9 mouse cellular contexts compared by ENCODE assay signal in genomic region chr16:87661636-87662035, GRCm38 (mm10). TPM values are rescaled to one million over a fixed set of nuclear protein-coding genes. Genes with fewer than 3 reads are reported as not detected.
DNase-seq lines count a peak whose midpoint lies in the region; ATAC-seq and TF ChIP-seq lines count a peak whose summit lies in the region.
"Had no signal": no experiment of that assay in that cellular context is flagged by ENCODE, and none has a peak within 500 bp of the region (broad histone marks: within the 10 kb centered on the region; RNA-seq: fewer than 3 reads in every experiment).

No protein-coding gene starts in this region.

- TF ChIP-seq EP300 in CH12.LX (IDR thresholded peaks at IDR 0.05; ENCODE audit: low read length) = no peak

- H3K79me2 ChIP-seq in CH12.LX (replicated peaks; ENCODE audit: control insufficient read depth, extremely low read depth, insufficient read depth, poor library complexity, severe bottlenecking) = no peaks in the 10 kb centered on the region

- in situ Hi-C loops in CH12.LX (cut with MboI; ENCODE audit: low pct_ligation_motif_present, low pct_unique_long_range_greater_than_20kb, low sequenced_read_pairs) = no loop called here

- TF ChIP-seq POLR2A in CH12.LX (IDR thresholded peaks at IDR 0.05; ENCODE audit: low read depth, low read length) = no peak

- ATAC-seq in kidney, embryonic 15.5 days (replicated peaks; ENCODE audit: low FRiP score) = no peak
- peak; percentile 40 to 55; a peak in 3 of 4 replicates for ATAC-seq in hematopoietic stem cell, adult 5-6 weeks (replicated peaks in 1 of 2; ENCODE audit: insufficient read depth in 1 of 2, low FRiP score in 2 of 2, low TSS enrichment in 1 of 2, low read depth in 1 of 2, poor library complexity in 2 of 2, severe bottlenecking in 2 of 2)

- H3K4me3 ChIP-seq in kidney, embryonic 15.5 days (replicated peaks) = no peak overlapping the region
- peak overlapping the region in 1 of 3 experiments; percentile 26 for H3K4me3 ChIP-seq in CH12.LX (replicated peaks in 1 of 3; ENCODE audit: low read depth in 2 of 3, low read length in 2 of 3, poor library complexity in 1 of 3)
- no peak overlapping the region for H3K4me3 ChIP-seq in forebrain, embryonic 10.5 days
- H3K4me3 ChIP-seq: myocyte had no signal

- H3K9me3 ChIP-seq in kidney, embryonic 15.5 days (replicated peaks) = no peaks in the 10 kb centered on the region
- H3K9me3 ChIP-seq in CH12.LX (replicated peaks; ENCODE audit: low read length) = no peaks in the 10 kb centered on the region
- no peaks in the 10 kb centered on the region for H3K9me3 ChIP-seq in forebrain, embryonic 10.5 days

- no peaks in the 10 kb centered on the region for H3K36me3 ChIP-seq in kidney, embryonic 15.5 days
- no peaks in the 10 kb centered on the region for H3K36me3 ChIP-seq in CH12.LX (replicated peaks in 1 of 2; ENCODE audit: control insufficient read depth in 1 of 2, insufficient read depth in 1 of 2, low read length in 1 of 2)
- no peaks in the 10 kb centered on the region for H3K36me3 ChIP-seq in splenic B cell, adult 2 months (ENCODE audit: control insufficient read depth, insufficient read depth, low read length, poor library complexity, severe bottlenecking)
- H3K36me3 ChIP-seq in forebrain, embryonic 10.5 days (replicated peaks) = no peaks in the 10 kb centered on the region

- H3K4me1 ChIP-seq in kidney, embryonic 15.5 days = no peaks in the 10 kb centered on the region
- peaks cover 18 to 63% of the 10 kb centered on the region in 2 experiments for H3K4me1 ChIP-seq in CH12.LX (ENCODE audit: control insufficient read depth in 1 of 2, insufficient read depth in 2 of 2)
- no peaks in the 10 kb centered on the region for H3K4me1 ChIP-seq in forebrain, embryonic 10.5 days

- no peak overlapping the region for H3K4me2 ChIP-seq in kidney, embryonic 15.5 days
- H3K4me2 ChIP-seq in CH12.LX (ENCODE audit: insufficient read depth, low read depth, poor library complexity, severe bottlenecking) = peak overlapping the region; percentile 85

- H3K27me3 ChIP-seq in kidney, embryonic 15.5 days = no peaks in the 10 kb centered on the region
- H3K27me3 ChIP-seq in CH12.LX (replicated peaks) = no peaks in the 10 kb centered on the region
- no peaks in the 10 kb centered on the region for H3K27me3 ChIP-seq in splenic B cell, adult 2 months (ENCODE audit: control insufficient read depth, insufficient read depth, low read length, poor library complexity, severe bottlenecking)
- H3K27me3 ChIP-seq in forebrain, embryonic 10.5 days (ENCODE audit: poor library complexity, severe bottlenecking) = no peaks in the 10 kb centered on the region

- H3K9ac ChIP-seq in kidney, embryonic 15.5 days = no peak overlapping the region
- peak overlapping the region; percentile 42 for H3K9ac ChIP-seq in CH12.LX (ENCODE audit: insufficient read depth, low read depth)

- no peak for DNase-seq in kidney, postnatal 25 days
- DNase-seq in CH12.LX (ENCODE audit: extremely low read depth) = peak; percentile 41
- DNase-seq in splenic B cell, adult 2 months (ENCODE audit: low read depth, low spot score) = peak; percentile 34
- DNase-seq in right cerebral cortex, postnatal 25 days = no peak
- no peak for DNase-seq in right cerebral cortex, postnatal 10 days (ENCODE audit: low spot score in 2 of 2)
- no peak for DNase-seq in forebrain, embryonic 10.5 days (ENCODE audit: extremely low spot score, low spot score)

- WGBS in kidney, embryonic 15.5 days = 82% methylated on average over 8 of the region's 8 CpGs
- WGBS in forebrain, embryonic 10.5 days = 93% methylated on average over 8 of the region's 8 CpGs

- dilution Hi-C loops in CH12.LX (cut with MboI; ENCODE audit: extremely low pct_ligation_motif_present, extremely low pct_unique_long_range_greater_than_20kb, low sequenced_read_pairs) = no loop called here

- H3K27ac ChIP-seq in kidney, embryonic 15.5 days = peak overlapping the region; percentile 37; the same call in 1 of the 2 replicates
- peak overlapping the region; percentile 12; the same call in 1 of the 2 replicates for H3K27ac ChIP-seq in CH12.LX (ENCODE audit: insufficient read depth, low read depth)
- H3K27ac ChIP-seq in forebrain, embryonic 10.5 days = no peak overlapping the region

- no peak for TF ChIP-seq RAD21 in CH12.LX (IDR thresholded peaks at IDR 0.05; ENCODE audit: low read depth, low read length)

- no peak for TF ChIP-seq CTCF in CH12.LX (conservative IDR thresholded peaks at IDR 0.05 in 1 of 2, IDR thresholded peaks at IDR 0.05 in 1 of 2; ENCODE audit: low read depth in 2 of 2, low read length in 2 of 2)

TF ChIP-seq in CH12.LX, 34 proteins besides CTCF, POLR2A, EP300 and RAD21:
- no peak for TF ChIP-seq ZMIZ1 (IDR thresholded peaks at IDR 0.05; ENCODE audit: low read depth, low read length)
- peak; percentile 70 for TF ChIP-seq RCOR1 (conservative IDR thresholded peaks at IDR 0.05; ENCODE audit: low read depth, low read length)
- peak; percentile 47; the same call in 1 of the 2 replicates for TF ChIP-seq CHD2 (IDR thresholded peaks at IDR 0.05; ENCODE audit: low read length)
- TF ChIP-seq JUN (IDR thresholded peaks at IDR 0.05; ENCODE audit: insufficient read depth, low read depth, low read length) = no peak
- peak; percentile 41; the same call in 1 of the 2 replicates for TF ChIP-seq BHLHE40 (IDR thresholded peaks at IDR 0.05; ENCODE audit: low read depth, low read length)
- no peak for TF ChIP-seq MEF2A (IDR thresholded peaks at IDR 0.05; ENCODE audit: borderline replicate concordance, low read depth, low read length)
- peak; percentile 62 for TF ChIP-seq ETS1 (conservative IDR thresholded peaks at IDR 0.05; ENCODE audit: low read depth, low read length)
- TF ChIP-seq GABPA (IDR thresholded peaks at IDR 0.05; ENCODE audit: insufficient replicate concordance, low read depth, low read length) = no peak
- TF ChIP-seq SIN3A (IDR thresholded peaks at IDR 0.05; ENCODE audit: low read length) = 0 out of 2 replicates have a peak, but pooled peaks have one; percentile 15
- TF ChIP-seq IRF4 (IDR thresholded peaks at IDR 0.05; ENCODE audit: low read depth, low read length) = 0 out of 2 replicates have a peak, but pooled peaks have one; percentile 11
- TF ChIP-seq MYC (IDR thresholded peaks at IDR 0.05; ENCODE audit: low read depth, low read length) = 0 out of 2 replicates have a peak, but pooled peaks have one; percentile 50
- 0 out of 2 replicates have a peak, but pooled peaks have one; percentile 15 for TF ChIP-seq MAFK (IDR thresholded peaks at IDR 0.05; ENCODE audit: insufficient replicate concordance, low read length)
- TF ChIP-seq TCF12 (IDR thresholded peaks at IDR 0.05; ENCODE audit: low read depth, low read length) = 0 out of 2 replicates have a peak, but pooled peaks have one; percentile 25
- TF ChIP-seq NELFE (IDR thresholded peaks at IDR 0.05; ENCODE audit: low read depth, low read length) = no peak
- no peak for TF ChIP-seq JUND (conservative IDR thresholded peaks at IDR 0.05; ENCODE audit: low read depth, low read length)
- no peak for TF ChIP-seq CHD1 (IDR thresholded peaks at IDR 0.05; ENCODE audit: low read depth, low read length)
- 0 out of 2 replicates have a peak, but pooled peaks have one; percentile 49 for TF ChIP-seq E2F4 (IDR thresholded peaks at IDR 0.05; ENCODE audit: insufficient replicate concordance, low read depth, low read length)

RNA-seq across cellular contexts. Expression of gene Bach1, which starts 37.1 kb away (rescaled TPM):
- 11.0 and 13.6 TPM in 2 replicates for polyA plus RNA-seq in kidney, embryonic 15.5 days (2015; fragmentation: Nextera tagmentation; extraction: Ambion mirVana)
- total RNA-seq in CH12.LX (2012; rRNA removed) (11.2 and 13.4 TPM in 2 replicates), CH12.LX (2014; rRNA removed) (10.4 and 11.4 TPM in 2 replicates)
- polyA plus RNA-seq in CH12.LX (2012; ENCODE audit: insufficient read length, low read depth) = 19.9 and 20.9 TPM in 2 replicates
- 49.6 and 53.0 TPM in 2 replicates for total RNA-seq in hematopoietic stem cell, adult 5-6 weeks (2017)
- 10.8 and 12.0 TPM in 2 replicates for polyA plus RNA-seq in forebrain, embryonic 10.5 days (2016; fragmentation: Nextera tagmentation; extraction: Ambion mirVana)

Comparison
In these comparisons a context has a peak if more than half of its experiments do, and no peak if none do; other contexts are left out.
1. DNase-seq: peak in CH12.LX (single experiment) and splenic B cell, adult 2 months (single experiment); none in kidney, postnatal 25 days (0 of 2), right cerebral cortex, postnatal 25 days (single experiment), right cerebral cortex, postnatal 10 days (0 of 2) and forebrain, embryonic 10.5 days (single experiment).